Mouse (Mus musculus): ENCODE results near the gene Hist1h2bk.
"Not testable (repeated sequence)": the region's sequence is repeated elsewhere in the genome, so short reads cannot be mapped to it uniquely, and the experiment has no call there.

The Hist1h2bk gene

GRCm38 (mm10) chr13:22040464-22041141, 4.9 kb downstream of the Hist1h2bk start:
- no peak for DNase-seq (ENCODE audit: low read depth, low spot score)

- peak; percentile 92 for DNase-seq (ENCODE audit: low read depth, low spot score)
Measured at GRCm38 (mm10) chr13:22041142-22041536, 5.5 kb downstream of the Hist1h2bk start, which contains the start of gene Hist1h4i. Gene Hist1h4i, minus strand, starts transcription at chr13:22041362.

GRCm38 (mm10) chr13:22041651-22042567, 6.2 kb downstream of the Hist1h2bk start:
- no peak for DNase-seq (ENCODE audit: low read depth, low spot score)

DNA sequence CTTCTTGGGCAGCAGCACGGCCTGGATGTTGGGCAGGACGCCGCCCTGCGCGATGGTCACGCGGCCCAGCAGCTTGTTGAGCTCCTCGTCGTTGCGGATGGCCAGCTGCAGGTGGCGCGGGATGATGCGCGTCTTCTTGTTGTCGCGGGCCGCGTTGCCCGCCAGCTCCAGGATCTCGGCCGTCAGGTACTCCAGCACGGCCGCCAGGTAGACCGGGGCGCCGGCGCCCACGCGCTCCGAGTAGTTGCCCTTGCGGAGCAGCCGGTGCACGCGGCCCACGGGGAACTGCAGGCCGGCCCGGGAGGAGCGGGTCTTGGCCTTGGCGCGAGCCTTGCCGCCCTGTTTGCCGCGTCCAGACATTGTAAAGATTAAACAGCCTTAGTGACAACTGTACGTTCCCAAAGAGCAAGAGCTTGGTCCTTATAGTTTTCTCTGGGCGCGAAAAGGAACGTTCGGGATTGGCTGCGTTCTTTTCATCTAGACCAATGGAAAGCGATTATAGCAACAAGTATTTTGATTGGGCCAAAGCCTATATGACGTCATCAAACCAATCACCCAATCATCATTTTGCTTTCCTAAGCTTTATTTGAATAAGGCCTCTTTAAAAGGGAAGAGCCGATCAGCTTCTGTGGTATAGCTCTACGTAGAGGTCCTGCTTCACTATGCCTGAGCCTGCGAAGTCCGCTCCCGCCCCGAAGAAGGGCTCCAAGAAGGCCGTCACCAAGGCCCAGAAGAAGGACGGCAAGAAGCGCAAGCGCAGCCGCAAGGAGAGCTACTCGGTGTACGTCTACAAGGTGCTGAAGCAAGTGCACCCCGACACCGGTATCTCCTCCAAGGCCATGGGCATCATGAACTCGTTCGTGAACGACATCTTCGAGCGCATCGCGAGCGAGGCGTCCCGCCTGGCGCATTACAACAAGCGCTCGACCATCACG, 7.2 kb downstream of the Hist1h2bk start, which contains the start of the genes Hist1h2ag and Hist1h2bj:
Gene Hist1h2ag, minus strand, starts transcription at position 377 of the 935 bp plus-strand sequence.
Gene Hist1h2bj, plus strand, starts transcription at position 647 of the 935 bp plus-strand sequence.
- peak; percentile 96 for DNase-seq (ENCODE audit: low read depth, low spot score)

DNA sequence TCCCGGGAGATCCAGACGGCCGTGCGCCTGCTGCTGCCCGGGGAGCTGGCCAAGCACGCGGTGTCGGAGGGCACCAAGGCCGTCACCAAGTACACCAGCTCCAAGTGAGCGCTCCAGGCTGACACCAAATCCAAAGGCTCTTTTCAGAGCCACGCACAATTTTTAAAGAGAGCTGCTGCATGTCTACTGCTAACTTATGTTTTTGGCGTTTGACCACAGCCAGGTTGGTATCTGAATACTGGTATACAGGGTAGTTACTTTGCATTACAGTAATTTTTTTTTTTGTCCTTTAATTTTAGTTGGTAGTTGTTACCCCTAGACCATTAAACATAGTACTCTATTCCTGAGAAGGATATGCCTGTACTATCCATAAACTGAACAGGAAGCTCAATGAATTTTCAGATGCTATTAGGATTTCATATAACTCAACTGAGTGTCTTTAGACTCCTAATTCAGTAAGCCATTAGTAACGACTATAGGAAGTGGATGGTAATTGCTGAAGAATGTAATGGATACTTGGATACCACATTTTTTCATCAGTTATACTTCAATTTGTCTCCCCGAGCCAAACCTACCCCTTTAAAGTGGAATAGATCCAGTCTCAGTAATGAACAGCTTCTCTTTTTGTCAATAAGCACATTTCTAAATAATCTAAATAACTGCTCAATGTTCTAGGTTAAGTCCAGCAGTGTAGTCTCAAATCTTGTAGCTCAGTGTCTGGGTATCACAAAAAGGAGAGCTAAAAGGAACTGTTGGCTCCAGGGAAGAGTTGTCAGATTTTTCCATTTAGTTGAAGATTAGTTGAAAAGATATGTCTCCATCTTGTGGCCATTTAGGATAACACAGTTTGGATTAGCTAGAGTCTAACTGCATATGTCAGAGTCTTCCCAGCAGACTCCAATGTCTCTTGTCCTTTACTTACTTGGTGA, 8.1 kb downstream of the Hist1h2bk start:
- peak; percentile 33 for DNase-seq (ENCODE audit: low read depth, low spot score)

GRCm38 (mm10) chr13:22044432-22045155, 8.9 kb downstream of the Hist1h2bk start:
- no peak for DNase-seq (ENCODE audit: low read depth, low spot score)

DNA sequence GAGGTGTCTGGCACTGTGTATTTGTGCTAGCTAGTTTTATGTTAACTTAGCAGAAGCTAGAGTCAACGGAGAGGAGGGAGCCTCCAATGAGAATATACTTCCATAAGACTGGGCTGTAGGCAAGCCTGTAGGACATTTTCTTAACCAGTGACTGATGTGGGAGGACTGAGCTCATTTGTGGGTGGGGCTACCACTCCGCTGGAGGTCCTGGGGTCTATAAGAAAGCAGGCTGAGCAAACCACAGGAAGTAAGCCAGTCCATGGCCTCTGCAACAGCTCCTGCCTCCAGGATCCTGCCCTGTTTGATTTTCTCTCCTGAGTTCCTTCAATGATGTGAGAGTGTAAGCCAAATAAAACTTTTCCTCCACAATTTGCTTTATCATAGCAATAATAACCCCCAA, 9.6 kb downstream of the Hist1h2bk start:
- no peak for DNase-seq (ENCODE audit: low read depth, low spot score)

- DNase-seq (ENCODE audit: low read depth, low spot score): no peak
Measured at GRCm38 (mm10) chr13:22049041-22049440, 13.4 kb downstream of the Hist1h2bk start.

GRCm38 (mm10) chr13:22049737-22050440, 14.2 kb downstream of the Hist1h2bk start:
- DNase-seq (ENCODE audit: low read depth, low spot score): no peak

- DNase-seq (ENCODE audit: low read depth, low spot score): peak; percentile 66
Measured at GRCm38 (mm10) chr13:22050591-22051522, 15.2 kb downstream of the Hist1h2bk start.

GRCm38 (mm10) chr13:22051523-22051859, 15.8 kb downstream of the Hist1h2bk start:
- no peak for DNase-seq (ENCODE audit: low read depth, low spot score)

DNA sequence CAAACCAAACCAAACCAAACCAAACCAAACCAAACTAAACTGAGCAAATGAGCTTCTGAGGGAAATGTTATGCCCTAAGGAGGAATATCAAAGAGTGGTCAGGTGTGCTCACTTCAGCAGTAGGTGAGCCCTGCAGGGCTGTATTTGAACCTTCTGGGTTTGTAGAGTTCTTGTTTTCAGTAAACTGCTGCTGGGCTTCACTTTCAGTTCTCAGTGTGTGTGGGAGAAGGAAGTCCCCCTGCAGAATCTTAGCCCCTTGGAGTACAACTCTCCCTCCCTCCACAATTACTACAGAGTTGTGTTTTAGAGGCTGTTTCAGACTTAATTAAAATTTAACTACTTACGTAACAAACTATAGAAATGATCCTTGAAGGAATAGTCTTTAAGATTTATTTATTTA, 18.1 kb downstream of the Hist1h2bk start:
- no peak for DNase-seq (ENCODE audit: low read depth, low spot score)

GRCm38 (mm10) chr13:22061422-22061821, 25.8 kb downstream of the Hist1h2bk start:
- DNase-seq (ENCODE audit: low read depth, low spot score): no peak

DNA sequence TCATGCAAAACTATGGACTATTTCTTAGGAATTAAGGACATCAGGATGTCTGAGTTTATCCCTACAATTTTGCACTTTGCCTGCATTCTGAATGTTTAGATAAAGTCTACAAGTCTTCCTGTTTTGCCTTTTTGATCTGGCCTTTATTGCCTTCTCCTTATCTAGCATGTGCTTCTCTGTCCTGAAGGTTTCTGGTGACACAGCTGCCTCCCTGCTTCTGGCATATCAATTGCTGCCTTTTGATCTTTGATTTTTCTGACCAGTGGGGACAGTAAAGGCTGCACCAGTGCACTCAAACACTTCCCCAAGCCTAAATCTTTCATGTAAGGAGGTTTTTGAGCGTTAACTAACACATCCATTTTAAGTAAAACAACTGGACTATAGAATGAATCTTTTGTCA, 27.8 kb downstream of the Hist1h2bk start:
- DNase-seq (ENCODE audit: low read depth, low spot score): no peak

DNA sequence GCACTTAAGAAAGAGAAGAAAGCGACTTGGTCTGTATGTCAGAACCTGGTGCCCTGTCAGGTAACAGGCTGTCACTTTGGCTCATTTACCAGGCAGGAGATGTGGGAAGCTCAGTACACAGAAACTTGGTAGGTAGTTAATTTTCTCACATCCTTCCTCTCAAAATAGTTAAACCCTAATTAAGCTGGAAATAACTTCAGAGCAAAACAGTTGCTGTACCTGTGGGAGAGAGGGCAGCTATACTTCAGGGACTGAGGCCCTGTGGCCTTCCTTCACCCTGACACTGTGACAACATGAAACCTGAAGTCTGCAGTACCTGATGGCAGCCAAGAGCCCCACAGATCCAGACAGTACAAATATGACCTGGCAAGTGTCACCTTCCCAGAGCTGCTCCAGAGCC, 48.5 kb downstream of the Hist1h2bk start, which contains the start of gene Vmn1r188:
Gene Vmn1r188, plus strand, starts transcription at position 301 of the 400 bp plus-strand sequence.
- not testable (repeated sequence) for DNase-seq (ENCODE audit: low read depth, low spot score)
